Mouse (Mus musculus) forebrain, embryonic 14.5 days (tissue): ENCODE measurements around the gene Gpr132. TPM values are rescaled to one million over a fixed set of nuclear protein-coding genes. Genes with fewer than 3 reads are reported as not detected.

Experiments used
- ATAC-seq: fragments of 200-750 bp; cut with Nextera tagmentation; 2 replicates; pipeline ENCODE4 v1.8.0; 2017; ENCODE audit warnings: mild to moderate bottlenecking, moderate library complexity
- DNase-seq: peaks from one replicate; pipeline ENCODE4 v3.0.0-alpha.2; 2015; ENCODE audit warnings: low spot score
- H3K27ac ChIP-seq: fragments of 300-500 bp; sonication (generic); 2 replicates; pipeline ENCODE4 v1.5.1; 2014; ENCODE audit warnings: low read depth, mild to moderate bottlenecking, control low read depth, low read length, moderate library complexity
- H3K27me3 ChIP-seq: fragments of 300-500 bp; sonication (generic); replicated peaks from 2 replicates; pipeline ENCODE4 v1.6.1; 2014; ENCODE audit warnings: low read length, control low read depth, mixed read lengths; ENCODE audit not compliant: control insufficient read depth, insufficient read depth
- H3K36me3 ChIP-seq: fragments of 300-500 bp; sonication (generic); 2 replicates; pipeline ENCODE4 v1.6.1; 2014; ENCODE audit warnings: low read length, control low read depth; ENCODE audit not compliant: control insufficient read depth, insufficient read depth
- H3K4me1 ChIP-seq: fragments of 300-500 bp; sonication (generic); 2 replicates; pipeline ENCODE4 v1.6.1; 2014; ENCODE audit warnings: antibody characterized with exemption, low read length, control low read depth; ENCODE audit not compliant: control insufficient read depth, insufficient read depth
- H3K4me2 ChIP-seq: fragments of 300-500 bp; sonication (generic); 2 replicates; pipeline ENCODE4 v1.6.1; 2014; ENCODE audit warnings: mild to moderate bottlenecking, control low read depth, low read length
- H3K4me3 ChIP-seq: fragments of 300-500 bp; sonication (generic); 2 replicates; pipeline ENCODE4 v1.5.1; 2014; ENCODE audit warnings: low read depth, low read length, control low read depth
- H3K9ac ChIP-seq: fragments of 300-500 bp; sonication (generic); 2 replicates; pipeline ENCODE4 v1.6.1; 2014; ENCODE audit warnings: mild to moderate bottlenecking, low read length, control low read depth, moderate library complexity
- H3K9me3 ChIP-seq: fragments of 300-500 bp; sonication (generic); replicated peaks from 2 replicates; pipeline ENCODE4 v1.6.1; 2016; ENCODE audit warnings: low read length, control low read depth, mixed read lengths; ENCODE audit not compliant: control insufficient read depth
- WGBS: fragments of 180-500 bp; shearing (Covaris S2); extraction: QIAGEN DNeasy Blood & Tissue Kit; methylation state at CpG from one replicate; pipeline ENCODE4 v1.1.7; 2014; 5-methylcytosine and 5-hydroxymethylcytosine counted together
- polyA plus RNA-seq: library from polyadenylated mRNA; unstranded; fragments of >200 nt; fragmentation: Nextera tagmentation; extraction: Ambion mirVana; gene quantifications from 2 replicates; pipeline ENCODE4 v1.2.1, GENCODE M21; 2014

Gene Gpr132
- polyA plus RNA-seq, 1 experiment from 2014 or later = not detected

- H3K9me3 ChIP-seq = no peaks in the 10 kb centered on the region
- no peak overlapping the region for H3K4me3 ChIP-seq
- DNase-seq (peak; percentile 77), ATAC-seq (peak; percentile 28; the same call in 1 of the 2 replicates)
- H3K9ac ChIP-seq = no peak overlapping the region
- H3K4me1 ChIP-seq = no peaks in the 10 kb centered on the region
- peak overlapping the region; percentile 28 for H3K4me2 ChIP-seq
- WGBS = 23% methylated on average over 18 of the region's 18 CpGs
- no peaks in the 10 kb centered on the region for H3K36me3 ChIP-seq
- H3K27ac ChIP-seq = no peak overlapping the region
- peaks cover 50% of the 10 kb centered on the region for H3K27me3 ChIP-seq
Measured at GRCm38 (mm10) chr12:112873452-112874190, 5.6 kb upstream of the Gpr132 start.

- DNase-seq (no peak), ATAC-seq (no peak)
- H3K4me2 ChIP-seq = no peak overlapping the region
- H3K4me1 ChIP-seq = no peaks in the 10 kb centered on the region
- H3K36me3 ChIP-seq = no peaks in the 10 kb centered on the region
- H3K9me3 ChIP-seq = no peaks in the 10 kb centered on the region
- no peak overlapping the region for H3K27ac ChIP-seq
- no peak overlapping the region for H3K4me3 ChIP-seq
- WGBS = 90% methylated on average over 10 of the region's 10 CpGs
- H3K9ac ChIP-seq = no peak overlapping the region
- H3K27me3 ChIP-seq = peaks cover 44% of the 10 kb centered on the region
Measured at GRCm38 (mm10) chr12:112872991-112873390, 5.0 kb upstream of the Gpr132 start.

- Histone ChIP-seq H3K36me3 (no peaks in the 10 kb centered on the region), H3K9ac (no peak overlapping the region), H3K27me3 (peaks cover 27% of the 10 kb centered on the region), H3K27ac (no peak overlapping the region), H3K4me2 (no peak overlapping the region), H3K4me3 (no peak overlapping the region), H3K9me3 (no peaks in the 10 kb centered on the region), H3K4me1 (no peaks in the 10 kb centered on the region)
- DNase-seq (no peak), ATAC-seq (no peak)
- 76% methylated on average over 2 of the region's 2 CpGs for WGBS
Measured at GRCm38 (mm10) chr12:112871272-112871671, 3.2 kb upstream of the Gpr132 start.

GRCm38 (mm10) chr12:112870775-112871174 is 2.7 kb upstream of the Gpr132 start:
- ATAC-seq = no peak
- no peak for DNase-seq
- peaks cover 22% of the 10 kb centered on the region for H3K27me3 ChIP-seq
- H3K27ac ChIP-seq = no peak overlapping the region
- no peaks in the 10 kb centered on the region for H3K4me1 ChIP-seq
- H3K4me2 ChIP-seq = no peak overlapping the region
- no peak overlapping the region for H3K9ac ChIP-seq
- H3K4me3 ChIP-seq = no peak overlapping the region
- H3K9me3 ChIP-seq = no peaks in the 10 kb centered on the region
- WGBS = 60% methylated on average over 13 of the region's 13 CpGs
- H3K36me3 ChIP-seq = no peaks in the 10 kb centered on the region

- H3K4me2 ChIP-seq = no peak overlapping the region
- no peak for DNase-seq
- no peaks in the 10 kb centered on the region for H3K36me3 ChIP-seq
- no peak overlapping the region for H3K27ac ChIP-seq
- H3K9ac ChIP-seq = no peak overlapping the region
- H3K4me1 ChIP-seq = no peaks in the 10 kb centered on the region
- peaks cover 12% of the 10 kb centered on the region; the same call in 1 of the 2 replicates for H3K27me3 ChIP-seq
- ATAC-seq = no peak
- WGBS = 44% methylated on average over 16 of the region's 16 CpGs
- H3K9me3 ChIP-seq = no peaks in the 10 kb centered on the region
- H3K4me3 ChIP-seq = no peak overlapping the region
Measured at GRCm38 (mm10) chr12:112869783-112870204, 1.8 kb upstream of the Gpr132 start.

- ATAC-seq (no peak), DNase-seq (no peak)
- no peaks in the 10 kb centered on the region for H3K9me3 ChIP-seq
- WGBS = 87% methylated on average over 7 of the region's 7 CpGs
- H3K27ac ChIP-seq = no peak overlapping the region
- 0 out of 2 replicates have a peak, but pooled peaks cover 2% of the 10 kb centered on the region for H3K27me3 ChIP-seq
- no peaks in the 10 kb centered on the region for H3K4me1 ChIP-seq
- no peaks in the 10 kb centered on the region for H3K36me3 ChIP-seq
- no peak overlapping the region for H3K4me3 ChIP-seq
- no peak overlapping the region for H3K4me2 ChIP-seq
- no peak overlapping the region for H3K9ac ChIP-seq
Measured at GRCm38 (mm10) chr12:112867106-112867674, 838 bp downstream of the Gpr132 start.

GRCm38 (mm10) chr12:112866467-112867080 is 1.5 kb downstream of the Gpr132 start:
- Histone ChIP-seq H3K4me1 (no peaks in the 10 kb centered on the region), H3K4me2 (no peak overlapping the region), H3K27ac (no peak overlapping the region), H3K9ac (0 out of 2 replicates have a peak overlapping the region, but pooled peaks have one; percentile 17), H3K4me3 (no peak overlapping the region), H3K27me3 (no peaks in the 10 kb centered on the region), H3K9me3 (no peaks in the 10 kb centered on the region), H3K36me3 (no peaks in the 10 kb centered on the region)
- no peak for DNase-seq
- ATAC-seq = no peak
- WGBS = 77% methylated on average over 8 of the region's 8 CpGs

- no peaks in the 10 kb centered on the region for H3K4me1 ChIP-seq
- no peaks in the 10 kb centered on the region for H3K9me3 ChIP-seq
- no peak overlapping the region for H3K4me2 ChIP-seq
- no peak overlapping the region for H3K4me3 ChIP-seq
- ATAC-seq = no peak
- 91% methylated on average over 7 of the region's 7 CpGs for WGBS
- no peak for DNase-seq
- no peak overlapping the region for H3K27ac ChIP-seq
- H3K36me3 ChIP-seq = no peaks in the 10 kb centered on the region
- H3K9ac ChIP-seq = no peak overlapping the region
- no peaks in the 10 kb centered on the region for H3K27me3 ChIP-seq
Measured at GRCm38 (mm10) chr12:112864804-112865203, 3.2 kb downstream of the Gpr132 start.

- no peak overlapping the region for H3K27ac ChIP-seq
- no peaks in the 10 kb centered on the region for H3K4me1 ChIP-seq
- no peak overlapping the region for H3K9ac ChIP-seq
- H3K27me3 ChIP-seq = no peaks in the 10 kb centered on the region
- H3K4me3 ChIP-seq = no peak overlapping the region
- DNase-seq = no peak
- H3K9me3 ChIP-seq = no peaks in the 10 kb centered on the region
- 80% methylated on average over 9 of the region's 9 CpGs for WGBS
- no peaks in the 10 kb centered on the region for H3K36me3 ChIP-seq
- no peak overlapping the region for H3K4me2 ChIP-seq
- no peak for ATAC-seq
Measured at GRCm38 (mm10) chr12:112861911-112862321, 6.1 kb downstream of the Gpr132 start.
